Mouse (Mus musculus): ENCODE measurements around the gene Fcmr. TPM values are rescaled to one million over a fixed set of nuclear protein-coding genes. Genes with fewer than 3 reads are reported as not detected.

The Fcmr gene
- total RNA-seq, 2 experiments from 2014 or later: not detected

DNA sequence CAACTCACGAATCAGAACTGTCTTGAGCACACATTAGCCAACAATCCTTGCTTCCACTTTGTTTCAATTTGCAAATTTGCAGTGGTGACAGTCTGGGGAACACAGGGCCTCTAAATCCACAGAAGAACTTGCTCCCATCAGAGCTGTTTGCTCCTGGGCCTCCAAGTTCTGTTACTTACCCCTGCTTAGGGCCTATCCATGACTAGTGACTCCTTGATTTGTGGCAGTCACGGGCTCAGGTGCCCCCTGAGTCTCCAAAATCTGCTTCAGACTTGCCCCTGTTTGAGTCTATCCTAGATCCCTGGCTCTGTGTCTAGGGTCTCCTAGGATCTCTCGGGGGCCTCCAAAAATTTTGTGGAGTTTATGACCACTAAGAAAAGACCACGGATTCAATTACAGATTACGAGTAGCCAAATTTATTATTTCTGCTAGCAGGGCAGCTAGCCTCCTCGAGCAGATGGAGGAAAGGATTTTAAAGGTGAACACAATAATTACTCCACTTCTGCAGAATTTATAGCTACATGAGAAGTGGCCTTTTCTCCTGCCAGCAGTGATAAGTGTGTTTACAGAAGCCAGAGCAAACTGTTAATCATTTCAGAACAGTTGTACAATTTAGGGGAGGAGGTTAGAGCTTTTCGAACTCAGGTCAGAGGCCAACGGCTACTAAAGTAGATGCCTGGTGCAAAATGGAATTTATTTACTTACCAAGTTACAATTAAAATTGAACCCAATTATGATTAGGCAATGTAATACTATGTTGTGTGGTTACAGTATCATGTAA is 24.7 kb upstream of the Fcmr start:
- Histone ChIP-seq H3K27ac (no peak overlapping the region), H3K4me3 (no peak overlapping the region)
- TF ChIP-seq CTCF (IDR thresholded peaks at IDR 0.05): no peak
- intact Hi-C loops (cut with DNase I): no loop called here
- DNase-seq: no peak

- Histone ChIP-seq H3K27ac (no peak overlapping the region), H3K4me3 (no peak overlapping the region)
- DNase-seq: no peak
- intact Hi-C loops (cut with DNase I): no loop called here
- no peak for TF ChIP-seq CTCF (IDR thresholded peaks at IDR 0.05)
These were observed 23.8 kb upstream of the Fcmr start for GRCm38 (mm10) chr1:130841621-130842020.

- no peak for DNase-seq
- H3K4me3 ChIP-seq: no peak overlapping the region
- intact Hi-C loops (cut with DNase I): no loop called here
- no peak overlapping the region for H3K27ac ChIP-seq
- TF ChIP-seq CTCF (IDR thresholded peaks at IDR 0.05): no peak
These were observed 21.0 kb upstream of the Fcmr start for GRCm38 (mm10) chr1:130844516-130844915.

- intact Hi-C loops (cut with DNase I): no loop called here
- Histone ChIP-seq H3K4me3 (no peak overlapping the region), H3K27ac (no peak overlapping the region)
- TF ChIP-seq CTCF (IDR thresholded peaks at IDR 0.05): no peak
- no peak for DNase-seq
These were observed 15.8 kb upstream of the Fcmr start for GRCm38 (mm10) chr1:130849530-130850214.

- DNase-seq: no peak
- intact Hi-C loops (cut with DNase I): no loop called here
- no peak for TF ChIP-seq CTCF (IDR thresholded peaks at IDR 0.05)
- Histone ChIP-seq H3K27ac (no peak overlapping the region), H3K4me3 (no peak overlapping the region)
These were observed 15.1 kb upstream of the Fcmr start for GRCm38 (mm10) chr1:130850405-130850804.

GRCm38 (mm10) chr1:130854819-130855218 is 10.7 kb upstream of the Fcmr start:
- intact Hi-C loops (cut with DNase I): no loop called here
- TF ChIP-seq CTCF (IDR thresholded peaks at IDR 0.05): no peak

GRCm38 (mm10) chr1:130855723-130856122 is 9.7 kb upstream of the Fcmr start:
- Histone ChIP-seq H3K4me3 (no peak overlapping the region), H3K27ac (no peak overlapping the region)
- no peak for DNase-seq
- TF ChIP-seq CTCF (IDR thresholded peaks at IDR 0.05): no peak
- intact Hi-C loops (cut with DNase I): no loop called here

More at GRCm38 (mm10) chr1:130854819-130855218, 10.7 kb upstream of the Fcmr start:
- H3K4me3 ChIP-seq: no peak overlapping the region
- no peak overlapping the region for H3K27ac ChIP-seq
- no peak for DNase-seq

- intact Hi-C loops (cut with DNase I): no loop called here
- Histone ChIP-seq H3K4me3 (no peak overlapping the region), H3K27ac (no peak overlapping the region)
- TF ChIP-seq CTCF (IDR thresholded peaks at IDR 0.05): no peak
- DNase-seq: no peak
These were observed 8.0 kb upstream of the Fcmr start for GRCm38 (mm10) chr1:130857456-130857855.

GRCm38 (mm10) chr1:130864238-130864637 is 1.2 kb upstream of the Fcmr start:
- Histone ChIP-seq H3K27ac (no peak overlapping the region), H3K4me3 (no peak overlapping the region)
- DNase-seq: no peak
- no peak for TF ChIP-seq CTCF (IDR thresholded peaks at IDR 0.05)
- intact Hi-C loops (cut with DNase I): no loop called here

- no peak overlapping the region for H3K4me3 ChIP-seq
- intact Hi-C loops (cut with DNase I): no loop called here
- DNase-seq: no peak
- H3K27ac ChIP-seq: no peak overlapping the region
- TF ChIP-seq CTCF (IDR thresholded peaks at IDR 0.05): no peak
These were observed 728 bp upstream of the Fcmr start for GRCm38 (mm10) chr1:130864741-130865140.

DNA sequence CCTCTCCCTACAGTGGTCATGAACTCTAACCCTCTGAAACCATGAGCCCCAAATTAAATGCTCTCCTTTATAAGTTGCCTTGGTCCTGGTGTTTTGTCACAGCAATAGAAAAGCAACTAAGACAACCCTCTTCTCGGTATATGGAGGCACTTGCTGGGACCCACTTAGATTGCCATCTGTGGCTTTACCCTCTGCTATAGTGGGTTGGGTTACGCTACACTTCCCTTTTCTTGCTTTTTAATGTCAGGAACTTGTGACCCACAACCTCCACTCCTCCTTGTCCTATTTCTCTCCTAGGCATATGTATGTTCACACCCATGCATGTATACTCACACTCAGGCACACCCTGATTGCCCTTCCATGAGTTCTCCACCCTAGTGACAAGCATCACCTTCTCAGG is 7.4 kb downstream of the Fcmr start:
- TF ChIP-seq CTCF (IDR thresholded peaks at IDR 0.05): no peak
- H3K4me3 ChIP-seq: no peak overlapping the region
- intact Hi-C loops (cut with DNase I): loop anchor here (10.0 kb wide), 2 partner anchors 262 to 392 kb away; partner anchors contain the start of gene Dyrk3
- no peak overlapping the region for H3K27ac ChIP-seq
- no peak for DNase-seq

- intact Hi-C loops (cut with DNase I): loop anchor here (1.0 to 10.0 kb wide), 3 partner anchors 104 to 390 kb away; partner anchors contain the start of gene Dyrk3
- DNase-seq: peak; percentile 32
- H3K4me3 ChIP-seq: no peak overlapping the region
- H3K27ac ChIP-seq: no peak overlapping the region
- TF ChIP-seq CTCF (IDR thresholded peaks at IDR 0.05): peak; percentile 85
These were observed 9.7 kb downstream of the Fcmr start for GRCm38 (mm10) chr1:130875139-130875538.

DNA sequence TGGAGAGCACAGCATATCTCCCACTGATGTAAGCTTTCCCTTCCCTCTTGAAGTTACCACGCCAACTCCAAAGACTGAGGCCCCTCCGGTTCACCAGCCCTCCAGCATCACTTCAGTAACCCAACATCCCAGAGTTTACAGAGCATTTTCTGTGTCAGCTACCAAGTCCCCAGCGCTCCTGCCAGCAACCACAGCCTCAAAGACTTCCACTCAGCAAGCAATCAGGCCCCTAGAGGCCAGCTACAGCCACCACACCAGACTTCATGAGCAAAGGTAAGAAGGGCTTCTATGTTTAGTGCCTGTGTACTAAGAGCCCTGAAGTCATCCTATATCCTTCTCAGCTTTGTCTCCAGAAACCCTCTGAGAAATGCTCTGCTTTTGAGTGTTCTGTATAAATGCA is 10.4 kb downstream of the Fcmr start:
- no peak overlapping the region for H3K27ac ChIP-seq

More for the DNA sequence above, 10.4 kb downstream of the Fcmr start:
- DNase-seq: no peak
- intact Hi-C loops (cut with DNase I): loop anchor here (1.0 to 10.0 kb wide), 4 partner anchors 103 to 389 kb away; partner anchors contain the start of gene Dyrk3
- H3K4me3 ChIP-seq: no peak overlapping the region
- no peak for TF ChIP-seq CTCF (IDR thresholded peaks at IDR 0.05)
